ENCODE assay signal across 21 mouse cellular contexts in the genomic region with DNA sequence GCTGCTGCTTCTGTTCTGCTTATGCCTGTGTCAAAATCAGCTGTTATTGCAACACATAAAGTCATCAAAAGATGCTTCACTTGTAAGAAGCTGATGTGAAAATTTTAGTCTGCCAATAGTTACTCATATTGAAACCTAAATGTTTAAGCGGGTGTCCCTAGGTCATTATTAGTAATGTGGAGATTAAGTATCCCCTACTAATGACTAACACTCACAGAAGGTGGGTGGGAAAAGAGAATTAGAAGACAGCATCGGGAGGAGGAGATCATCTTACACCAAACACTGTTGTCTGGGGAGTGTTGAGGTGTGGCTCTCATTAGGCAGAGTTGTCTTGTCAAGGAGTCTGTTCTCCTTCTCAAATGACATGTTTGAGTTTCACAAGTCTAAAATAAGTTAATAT.
"Had no signal": no experiment of that assay in that cellular context is flagged by ENCODE, and none has a peak within 500 bp of the region (broad histone marks: within the 10 kb centered on the region; RNA-seq: fewer than 3 reads in every experiment).

No protein-coding gene starts in this region.

- H3K27ac ChIP-seq: kidney, embryonic 15.5 days; limb, embryonic 10.5 days; limb, embryonic 13.5 days; liver, embryonic 12.5 days; liver, embryonic 15.5 days; lung, embryonic 15.5 days; midbrain, embryonic 10.5 days; midbrain, embryonic 13.5 days; stomach, postnatal 0 days had no signal

- H3K4me2 ChIP-seq: kidney, embryonic 15.5 days; limb, embryonic 13.5 days; liver, embryonic 12.5 days; liver, embryonic 15.5 days; lung, embryonic 15.5 days; midbrain, embryonic 13.5 days had no signal

- H3K9me3 ChIP-seq: kidney, embryonic 15.5 days; limb, embryonic 10.5 days; limb, embryonic 13.5 days; liver, embryonic 12.5 days; liver, embryonic 15.5 days; lung, embryonic 15.5 days; megakaryocyte, embryonic 14.5 days; midbrain, embryonic 10.5 days; midbrain, embryonic 13.5 days had no signal

- ATAC-seq: liver, embryonic 12.5 days; midbrain, embryonic 13.5 days; midbrain, embryonic 16.5 days had no signal

- H3K27me3 ChIP-seq: kidney, embryonic 15.5 days; limb, embryonic 13.5 days; liver, embryonic 12.5 days; liver, embryonic 15.5 days; lung, embryonic 15.5 days; megakaryocyte, embryonic 14.5 days; midbrain, embryonic 13.5 days had no signal

- H3K4me3 ChIP-seq: kidney, embryonic 15.5 days; limb, embryonic 10.5 days; limb, embryonic 13.5 days; liver, embryonic 12.5 days; liver, embryonic 15.5 days; lung, embryonic 15.5 days; megakaryocyte, embryonic 14.5 days; midbrain, embryonic 10.5 days; midbrain, embryonic 13.5 days had no signal

- H3K9ac ChIP-seq: kidney, embryonic 15.5 days; limb, embryonic 13.5 days; liver, embryonic 12.5 days; liver, embryonic 15.5 days; lung, embryonic 15.5 days; midbrain, embryonic 13.5 days had no signal

- DNase-seq: kidney, postnatal 14 days; kidney, postnatal 4 days; liver; lung, adult 18-20 months; lung, postnatal 10 days; lung, postnatal 36 days; right cerebral cortex, adult 18-20 months; right cerebral cortex, postnatal 14 days; right cerebral cortex, postnatal 4 days; thymus, postnatal 25 days had no signal

- H3K4me1 ChIP-seq: limb, embryonic 10.5 days; limb, embryonic 13.5 days; lung, embryonic 15.5 days had no signal
